Mouse (Mus musculus) hindbrain, embryonic 11.5 days (tissue): Measurements from ENCODE around the gene Trim15. TPM values are rescaled to one million over a fixed set of nuclear protein-coding genes. Genes with fewer than 3 reads are reported as not detected.

Source experiments
- ATAC-seq: fragments of 200-750 bp; cut with Nextera tagmentation; 2 replicates; pipeline ENCODE4 v1.8.0; 2017; ENCODE audit warnings: mild to moderate bottlenecking, moderate TSS enrichment, moderate library complexity; ENCODE audit not compliant: low FRiP score
- DNase-seq: peaks from one replicate; pipeline ENCODE4 v3.0.0-alpha.2; 2015; ENCODE audit warnings: low spot score
- H3K27ac ChIP-seq: fragments of 300-500 bp; sonication (generic); 2 replicates; pipeline ENCODE4 v1.5.1; 2014; ENCODE audit warnings: mild to moderate bottlenecking, low read depth, low read length
- H3K27me3 ChIP-seq: fragments of 300-500 bp; sonication (generic); 2 replicates; pipeline ENCODE4 v1.6.1; 2014; ENCODE audit warnings: mild to moderate bottlenecking, low read length, moderate library complexity, mixed read lengths; ENCODE audit not compliant: control insufficient read depth, insufficient read depth
- H3K36me3 ChIP-seq: fragments of 300-500 bp; sonication (generic); 2 replicates; pipeline ENCODE4 v1.6.1; 2014; ENCODE audit warnings: mild to moderate bottlenecking, low read length, moderate library complexity, mixed read lengths; ENCODE audit not compliant: control insufficient read depth, insufficient read depth
- H3K4me1 ChIP-seq: fragments of 300-500 bp; sonication (generic); replicated peaks from 2 replicates; pipeline ENCODE4 v1.6.1; 2014; ENCODE audit warnings: low read length, mixed read lengths; ENCODE audit not compliant: control insufficient read depth, insufficient read depth
- H3K4me2 ChIP-seq: fragments of 300-500 bp; sonication (generic); replicated peaks from 2 replicates; pipeline ENCODE4 v1.6.1; 2014; ENCODE audit warnings: mild to moderate bottlenecking, low read depth, low read length
- H3K4me3 ChIP-seq: fragments of 300-500 bp; sonication (generic); 2 replicates; pipeline ENCODE4 v1.5.1; 2014; ENCODE audit warnings: low read depth, low read length
- H3K9ac ChIP-seq: fragments of 300-500 bp; sonication (generic); 2 replicates; pipeline ENCODE4 v1.6.1; 2014; ENCODE audit warnings: low read depth, low read length
- H3K9me3 ChIP-seq: fragments of 300-500 bp; sonication (generic); 2 replicates; pipeline ENCODE4 v1.6.1; 2016; ENCODE audit warnings: low read length; ENCODE audit not compliant: control insufficient read depth
- WGBS: fragments of 180-500 bp; shearing (Covaris S2); extraction: QIAGEN DNeasy Blood & Tissue Kit; methylation state at CpG from one replicate; pipeline ENCODE4 v1.1.7; 2014; 5-methylcytosine and 5-hydroxymethylcytosine counted together
- polyA plus RNA-seq: library from polyadenylated mRNA; unstranded; fragments of >200 nt; fragmentation: Nextera tagmentation; extraction: Ambion mirVana; gene quantifications from 2 replicates; pipeline ENCODE4 v1.2.1, GENCODE M21; 2014

Trim15 gene
- polyA plus RNA-seq = 0.48 and 0.70 TPM in 2 replicates

- Histone ChIP-seq H3K4me2 (peak within 1 kb of the TSS; percentile 25), H3K4me3 (0 out of 2 replicates have a peak within 1 kb of the TSS, but pooled peaks have one; percentile 6), H3K4me1 (no peaks in the 10 kb centered on the region), H3K36me3 (no peaks in the 10 kb centered on the region), H3K27ac (no peak within 1 kb of the TSS), H3K27me3 (no peaks in the 10 kb centered on the region), H3K9me3 (no peaks in the 10 kb centered on the region), H3K9ac (no peak within 1 kb of the TSS)
- ATAC-seq (peak; percentile 40; the same call in 1 of the 2 replicates), DNase-seq (no peak)
- WGBS = 16% methylated on average over 29 of the region's 29 CpGs
Measured at GRCm38 (mm10) chr17:36866719-36867527, at the start of gene Trim15. Gene Trim15 (minus strand): TSS chr17:36867210.

- H3K27me3 ChIP-seq = no peaks in the 10 kb centered on the region
- H3K36me3 ChIP-seq = no peaks in the 10 kb centered on the region
- DNase-seq (peak; percentile 78), ATAC-seq (peak; percentile 27; the same call in 1 of the 2 replicates)
- H3K4me1 ChIP-seq = no peaks in the 10 kb centered on the region
- no peak overlapping the region for H3K4me3 ChIP-seq
- no peak overlapping the region for H3K9ac ChIP-seq
- no peak overlapping the region for H3K27ac ChIP-seq
- H3K9me3 ChIP-seq = no peaks in the 10 kb centered on the region
- WGBS = 14% methylated on average over 9 of the region's 9 CpGs
- no peak overlapping the region for H3K4me2 ChIP-seq
Measured at GRCm38 (mm10) chr17:36915076-36915475, 48.1 kb upstream of the Trim15 start.

- DNase-seq (peak; percentile 84), ATAC-seq (peak; percentile 43; the same call in 1 of the 2 replicates)
- Histone ChIP-seq H3K9me3 (no peaks in the 10 kb centered on the region), H3K27me3 (no peaks in the 10 kb centered on the region), H3K4me2 (no peak overlapping the region), H3K9ac (no peak overlapping the region), H3K4me3 (no peak overlapping the region), H3K27ac (no peak overlapping the region), H3K36me3 (no peaks in the 10 kb centered on the region), H3K4me1 (no peaks in the 10 kb centered on the region)
- 12% methylated on average over 2 of the region's 2 CpGs for WGBS
Measured at GRCm38 (mm10) chr17:36914108-36914507, 47.1 kb upstream of the Trim15 start.

GRCm38 (mm10) chr17:36912031-36912430 is 45.0 kb upstream of the Trim15 start:
- no peaks in the 10 kb centered on the region for H3K27me3 ChIP-seq
- no peak overlapping the region for H3K27ac ChIP-seq
- H3K4me1 ChIP-seq = no peaks in the 10 kb centered on the region
- H3K36me3 ChIP-seq = no peaks in the 10 kb centered on the region
- 76% methylated on average over 2 of the region's 2 CpGs for WGBS
- no peak overlapping the region for H3K4me2 ChIP-seq
- no peak for DNase-seq
- no peaks in the 10 kb centered on the region for H3K9me3 ChIP-seq
- H3K9ac ChIP-seq = no peak overlapping the region
- no peak overlapping the region for H3K4me3 ChIP-seq
- ATAC-seq = no peak

GRCm38 (mm10) chr17:36909802-36910201 is 42.8 kb upstream of the Trim15 start:
- H3K27ac ChIP-seq = no peak overlapping the region
- no peak overlapping the region for H3K4me3 ChIP-seq
- no peak overlapping the region for H3K9ac ChIP-seq
- H3K36me3 ChIP-seq = no peaks in the 10 kb centered on the region
- H3K4me2 ChIP-seq = no peak overlapping the region
- H3K9me3 ChIP-seq = no peaks in the 10 kb centered on the region
- no peak for DNase-seq
- no peaks in the 10 kb centered on the region for H3K27me3 ChIP-seq
- 51% methylated on average over 4 of the region's 4 CpGs for WGBS
- ATAC-seq = no peak
- no peaks in the 10 kb centered on the region for H3K4me1 ChIP-seq

GRCm38 (mm10) chr17:36908235-36908634 is 41.2 kb upstream of the Trim15 start:
- H3K36me3 ChIP-seq = no peaks in the 10 kb centered on the region
- no peaks in the 10 kb centered on the region for H3K9me3 ChIP-seq
- 48% methylated on average over 1 of the region's 1 CpGs for WGBS
- no peak overlapping the region for H3K4me3 ChIP-seq
- H3K9ac ChIP-seq = no peak overlapping the region
- H3K4me2 ChIP-seq = no peak overlapping the region
- no peak for ATAC-seq
- no peaks in the 10 kb centered on the region for H3K27me3 ChIP-seq
- no peak overlapping the region for H3K27ac ChIP-seq
- no peaks in the 10 kb centered on the region for H3K4me1 ChIP-seq
- DNase-seq = peak; percentile 2

- DNase-seq (no peak), ATAC-seq (no peak)
- H3K9me3 ChIP-seq = no peaks in the 10 kb centered on the region
- no peak overlapping the region for H3K27ac ChIP-seq
- no peak overlapping the region for H3K4me3 ChIP-seq
- H3K9ac ChIP-seq = no peak overlapping the region
- H3K27me3 ChIP-seq = no peaks in the 10 kb centered on the region
- H3K4me2 ChIP-seq = no peak overlapping the region
- 69% methylated on average over 3 of the region's 3 CpGs for WGBS
- H3K4me1 ChIP-seq = no peaks in the 10 kb centered on the region
- no peaks in the 10 kb centered on the region for H3K36me3 ChIP-seq
Measured at GRCm38 (mm10) chr17:36903651-36904050, 36.6 kb upstream of the Trim15 start.

- no peak overlapping the region for H3K4me3 ChIP-seq
- no peak for DNase-seq
- no peak overlapping the region for H3K27ac ChIP-seq
- H3K4me1 ChIP-seq = no peaks in the 10 kb centered on the region
- H3K36me3 ChIP-seq = no peaks in the 10 kb centered on the region
- 25% methylated on average over 1 of the region's 1 CpGs for WGBS
- H3K9me3 ChIP-seq = no peaks in the 10 kb centered on the region
- H3K27me3 ChIP-seq = no peaks in the 10 kb centered on the region
- no peak overlapping the region for H3K4me2 ChIP-seq
- H3K9ac ChIP-seq = no peak overlapping the region
- ATAC-seq = no peak
Measured at GRCm38 (mm10) chr17:36900691-36901090, 33.7 kb upstream of the Trim15 start.

- H3K9ac ChIP-seq = no peak overlapping the region
- DNase-seq (no peak), ATAC-seq (no peak)
- no peak overlapping the region for H3K4me3 ChIP-seq
- no peaks in the 10 kb centered on the region for H3K27me3 ChIP-seq
- no peaks in the 10 kb centered on the region for H3K36me3 ChIP-seq
- WGBS = 80% methylated on average over 5 of the region's 5 CpGs
- no peak overlapping the region for H3K27ac ChIP-seq
- H3K4me1 ChIP-seq = no peaks in the 10 kb centered on the region
- H3K9me3 ChIP-seq = no peaks in the 10 kb centered on the region
- no peak overlapping the region for H3K4me2 ChIP-seq
Measured at GRCm38 (mm10) chr17:36900001-36900400, 33.0 kb upstream of the Trim15 start.
